Mouse (Mus musculus) gastrocnemius, postnatal 14 days (tissue): ENCODE data around the gene Sdcbp2. TPM values are rescaled to one million over a fixed set of nuclear protein-coding genes. Genes with fewer than 3 reads are reported as not detected.

ENCODE experiments used
- DNase-seq: peaks from one replicate; pipeline ENCODE4 v3.0.0; 2021; ENCODE audit warnings: mixed read lengths
- intact Hi-C: fragments of 180-260 bp; cut with DNase I; formaldehyde crosslinking; loops from one replicate; pipeline ENCODE4 v1.15.1; 2025; ENCODE audit warnings: low total_unique reads
- total RNA-seq, 2 experiments: library from RNA; stranded (reverse); gene quantifications; 2 replicates each; pipeline ENCODE4 v1.2.3; 2021

Gene Sdcbp2
- total RNA-seq, 2 experiments from 2014 or later, result 0.64 to 0.91 TPM

DNA sequence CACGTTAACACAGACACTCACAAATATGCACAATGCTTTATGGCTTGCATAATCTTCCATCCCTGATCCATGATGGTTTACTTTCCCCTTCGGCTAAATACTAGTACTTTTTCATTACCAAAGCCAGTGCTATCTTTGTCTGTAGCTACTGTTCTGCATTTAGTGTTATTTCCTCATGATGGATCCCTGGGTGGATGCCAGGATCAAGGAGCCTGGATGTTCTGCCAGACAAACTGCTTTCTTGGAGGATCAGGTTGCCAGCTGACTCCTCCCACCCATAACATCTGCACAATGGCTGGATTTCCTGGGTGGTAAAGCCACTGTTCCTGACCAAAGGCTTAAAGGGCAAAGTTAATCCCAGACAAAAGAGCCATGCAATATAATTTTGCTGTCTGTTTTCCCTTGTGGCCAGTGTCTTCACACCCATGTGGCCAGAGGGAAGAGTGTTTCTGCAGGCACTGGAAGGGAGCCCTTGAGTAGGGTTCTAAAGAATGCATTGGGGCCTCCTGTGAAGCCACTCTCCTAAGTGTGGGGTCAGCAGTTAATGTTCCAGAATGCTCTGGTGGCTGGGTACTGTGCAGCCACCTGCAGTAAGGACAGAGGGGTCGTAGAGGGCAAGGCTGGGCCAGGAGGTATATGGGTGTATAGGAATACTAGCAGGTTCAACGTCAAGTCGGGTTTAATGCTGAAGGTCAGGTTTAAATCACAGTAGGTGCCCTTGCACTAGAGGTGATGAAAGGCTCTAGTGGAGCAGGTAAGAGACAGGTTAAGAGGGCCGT, 44.3 kb downstream of the Sdcbp2 start:
- no peak for DNase-seq
- intact Hi-C loops, result no loop called here

DNA sequence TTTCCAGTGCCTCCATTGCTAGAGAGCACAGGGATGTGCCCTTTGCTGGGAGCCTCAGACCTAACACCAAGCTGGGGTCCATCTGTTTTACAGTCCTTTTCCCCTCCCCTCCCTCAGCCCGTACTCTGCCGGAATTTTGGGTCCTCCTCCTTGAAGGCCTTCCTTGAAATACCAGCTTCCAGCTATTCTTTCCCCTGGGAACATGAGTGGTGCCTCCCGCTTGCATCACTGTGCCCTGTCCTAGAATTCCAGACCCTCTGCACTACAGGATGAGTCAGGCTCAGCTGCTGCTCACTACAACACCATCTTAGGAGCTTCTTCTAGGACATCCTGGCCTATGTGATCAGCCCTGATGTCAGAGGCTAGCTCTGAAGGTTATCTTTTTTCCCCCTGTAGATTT, 51.4 kb downstream of the Sdcbp2 start:
- no peak for DNase-seq

DNA sequence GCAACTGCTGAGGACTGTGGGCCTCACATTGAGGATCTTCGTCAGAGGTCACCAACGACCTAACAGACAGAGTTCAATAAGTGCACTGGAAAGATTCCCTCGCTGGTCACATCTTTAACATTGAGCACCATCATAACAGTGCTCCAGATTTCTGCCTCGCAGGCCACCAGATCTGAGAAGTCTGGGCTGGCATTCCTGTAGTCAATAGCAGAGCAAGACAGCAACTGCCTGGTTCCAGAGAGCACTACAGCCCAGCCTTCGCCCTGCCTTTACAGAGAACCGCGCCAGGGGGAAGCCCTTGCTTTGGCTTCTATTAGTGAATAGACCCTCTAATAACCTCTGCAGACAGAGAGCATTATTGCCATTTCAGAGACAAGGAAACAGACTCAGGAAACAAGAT, 53.9 kb downstream of the Sdcbp2 start:
- DNase-seq, result no peak

More for the DNA sequence above, 51.4 kb downstream of the Sdcbp2 start:
- intact Hi-C loops, result no loop called here

DNA sequence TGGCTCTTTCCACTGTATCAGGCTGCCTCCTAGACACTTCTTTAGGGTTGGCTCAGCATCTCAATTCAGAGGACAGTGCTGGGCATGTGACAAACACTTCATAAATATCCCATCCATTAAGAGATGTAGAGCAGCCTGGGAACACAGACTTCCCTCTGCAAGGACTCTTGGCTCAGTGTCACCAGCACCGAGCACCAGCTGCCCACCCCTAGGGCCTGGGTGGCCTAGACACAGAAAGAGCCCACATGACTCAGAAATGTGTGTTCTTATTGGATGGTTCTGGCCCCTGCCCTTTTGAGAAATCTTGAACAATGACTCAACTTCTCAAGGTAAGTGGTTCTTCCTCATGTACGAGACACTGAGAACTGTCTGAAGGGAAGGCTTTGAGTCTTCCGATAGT, 55.6 kb downstream of the Sdcbp2 start:
- intact Hi-C loops, result loop anchor here (5.0 kb wide), 1 partner anchor 41 kb away; no protein-coding TSS in a partner anchor
- DNase-seq, result no peak

More for the DNA sequence above, 53.9 kb downstream of the Sdcbp2 start:
- intact Hi-C loops, result loop anchor here (5.0 kb wide), 1 partner anchor 39 kb away; no protein-coding TSS in a partner anchor

DNA sequence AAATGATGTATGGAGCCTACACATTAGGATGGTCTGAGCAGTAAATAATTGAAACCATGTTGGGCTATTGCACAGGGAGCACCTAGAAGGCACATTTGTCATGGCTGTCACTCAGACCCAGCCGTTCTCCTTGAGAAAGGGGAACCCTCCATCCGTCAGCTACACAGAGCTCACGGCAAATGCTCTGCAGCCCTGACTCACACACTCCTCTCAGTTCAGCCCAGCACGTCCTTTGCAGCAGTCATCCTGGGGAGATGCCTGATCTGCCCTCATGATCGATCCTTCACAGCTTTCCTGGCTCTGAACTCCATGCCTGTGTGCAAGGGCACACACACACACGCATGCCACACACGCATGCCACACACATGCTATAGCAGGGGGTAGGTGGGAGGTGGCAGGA, 56.9 kb downstream of the Sdcbp2 start:
- intact Hi-C loops, result loop anchor here (5.0 kb wide), 1 partner anchor 42 kb away; no protein-coding TSS in a partner anchor
- DNase-seq, result no peak

DNA sequence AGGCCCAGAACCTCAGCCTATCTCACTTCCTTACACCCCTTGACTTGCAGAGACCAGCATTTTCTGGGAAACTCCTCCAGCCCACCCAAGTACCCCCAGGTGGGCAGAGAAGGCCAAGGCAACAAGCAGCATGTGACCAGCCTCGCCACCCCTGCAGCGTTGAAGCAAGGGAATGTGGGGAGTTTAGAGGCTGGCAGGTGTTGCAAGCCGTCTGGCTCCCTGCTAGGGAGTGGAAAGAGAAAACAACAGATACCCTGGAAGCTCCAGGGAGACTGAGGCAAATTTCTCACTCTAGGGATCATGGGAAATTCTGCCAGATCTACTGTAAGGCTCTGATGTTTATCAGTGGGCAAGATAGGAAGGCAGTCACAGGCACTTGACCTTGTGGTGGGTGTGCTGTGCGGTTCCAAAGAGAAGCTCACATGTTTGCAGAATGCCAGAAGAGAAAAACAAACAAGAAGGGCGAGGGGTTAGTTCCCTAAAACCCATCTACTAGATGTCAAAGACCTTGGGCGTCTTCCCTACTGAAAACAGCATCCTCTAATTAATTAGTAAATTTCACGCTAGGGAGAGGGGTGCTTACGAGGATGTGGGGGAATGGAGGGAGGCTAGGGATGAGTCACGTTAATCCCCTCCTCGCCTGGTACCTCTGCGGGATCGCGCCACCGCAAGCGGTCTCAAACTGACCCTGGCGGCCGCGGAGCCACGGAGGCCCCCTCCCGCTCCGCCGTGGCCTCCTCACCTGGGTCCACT, 59.2 kb downstream of the Sdcbp2 start:
- intact Hi-C loops, result no loop called here
- DNase-seq, result no peak

DNA sequence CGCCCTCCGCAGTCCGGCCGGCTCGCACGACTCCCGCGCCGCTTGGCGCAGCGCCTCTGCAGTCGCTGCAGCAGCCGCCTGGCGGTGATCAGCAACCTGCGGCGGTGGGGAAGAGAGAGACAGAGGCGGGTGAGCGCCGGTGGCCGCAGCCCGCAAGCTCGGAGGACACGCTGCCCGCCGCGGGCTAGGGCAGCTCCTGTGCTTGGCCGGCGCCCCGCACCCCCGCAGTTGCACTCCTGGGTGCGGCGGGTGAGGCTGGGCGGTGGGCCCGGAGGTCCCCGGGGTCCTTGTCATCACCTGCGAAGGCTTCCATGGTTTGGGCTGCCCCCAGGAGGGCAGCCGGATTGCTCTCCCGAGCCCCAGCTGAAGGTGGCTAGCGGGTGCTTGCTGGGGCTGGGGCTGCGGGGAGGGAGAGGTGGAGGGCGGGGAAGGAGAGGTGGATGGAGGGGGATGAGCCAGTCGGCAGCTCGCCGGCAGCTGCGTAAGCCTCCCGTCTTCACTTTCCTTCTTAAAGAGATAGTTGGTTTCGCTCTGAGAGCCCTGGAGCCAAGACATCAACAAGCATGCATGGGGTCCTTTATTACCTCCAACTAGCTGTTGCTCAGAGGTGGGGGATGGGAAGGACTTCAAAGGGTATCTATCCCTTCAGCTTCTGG, 59.9 kb downstream of the Sdcbp2 start, which contains the start of gene Snph:
TSS of gene Snph (minus strand) at position 435 of the 656 bp plus-strand sequence.
- intact Hi-C loops, result no loop called here
- peak; percentile 50 for DNase-seq

DNA sequence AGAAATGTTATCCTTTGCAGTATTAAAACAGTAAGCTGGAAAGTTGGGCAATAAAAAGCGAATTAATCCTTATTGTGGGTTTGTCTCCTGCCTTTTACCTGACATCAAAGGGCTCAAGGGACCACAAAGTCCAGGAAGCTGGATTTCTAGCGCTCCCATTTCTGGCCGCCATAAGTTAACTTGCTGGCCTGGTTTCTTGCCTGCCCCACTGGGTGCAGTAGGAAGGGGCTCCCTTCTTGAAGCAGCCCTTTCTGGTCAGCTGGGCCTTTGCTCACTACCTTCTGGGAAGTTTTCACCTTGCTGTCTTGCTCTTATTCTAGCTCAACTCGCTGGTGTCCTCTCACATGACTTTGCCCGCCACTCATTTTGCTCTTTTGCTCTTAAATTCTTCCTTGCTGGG, 60.6 kb downstream of the Sdcbp2 start:
- intact Hi-C loops, result no loop called here
- DNase-seq, result no peak

DNA sequence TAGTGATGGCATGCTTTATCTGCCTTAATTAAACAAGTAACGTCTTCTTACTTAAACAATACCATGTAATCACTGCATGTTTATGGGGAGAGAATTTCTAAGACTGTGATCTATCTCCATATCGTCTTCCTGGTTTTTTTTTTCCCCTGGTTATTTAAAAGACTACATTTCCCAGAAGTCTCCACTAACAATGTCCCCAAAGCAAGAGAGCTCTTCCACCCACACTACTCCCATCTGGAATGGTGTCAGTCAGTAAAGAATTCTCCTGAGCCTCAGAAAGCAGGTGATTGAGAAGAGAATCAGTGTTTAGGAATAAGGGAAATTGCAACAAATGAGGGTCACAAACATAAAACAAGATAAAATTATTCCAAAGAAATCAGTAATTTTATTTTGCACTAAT, 62.5 kb downstream of the Sdcbp2 start:
- intact Hi-C loops, result no loop called here

DNA sequence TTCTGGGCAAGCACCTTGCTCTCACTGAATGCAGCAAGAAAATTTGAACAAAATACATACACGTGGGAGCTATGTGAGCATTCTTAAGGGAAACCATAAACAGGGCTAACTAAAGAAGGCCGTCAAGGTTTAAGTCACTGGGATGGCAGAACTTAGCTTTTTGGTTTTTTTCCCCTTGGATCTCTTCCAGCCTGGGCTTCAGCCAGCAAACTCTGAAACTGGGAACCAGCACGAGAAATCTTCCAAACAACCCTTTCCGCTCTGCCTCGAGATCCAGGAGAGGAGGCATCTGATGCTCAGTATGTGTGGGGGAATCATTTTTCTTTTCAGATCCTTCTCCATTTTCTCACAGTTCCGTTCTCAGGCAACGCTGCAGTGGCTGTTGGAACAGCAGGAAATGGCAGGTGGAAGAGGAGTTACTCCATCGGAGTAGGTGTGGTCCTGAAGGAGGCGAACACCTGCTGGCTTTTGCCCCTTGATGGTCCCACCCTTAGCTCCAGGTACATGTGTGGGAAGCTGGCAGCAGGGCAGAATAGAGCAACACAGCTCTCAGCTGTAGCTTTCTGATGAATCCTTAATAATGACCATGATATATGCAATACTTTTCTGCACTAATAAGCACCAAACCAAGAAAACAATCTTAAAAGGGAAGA, 63.1 kb downstream of the Sdcbp2 start:
- intact Hi-C loops, result no loop called here
- DNase-seq, result no peak

More for the DNA sequence above, 62.5 kb downstream of the Sdcbp2 start:
- no peak for DNase-seq

DNA sequence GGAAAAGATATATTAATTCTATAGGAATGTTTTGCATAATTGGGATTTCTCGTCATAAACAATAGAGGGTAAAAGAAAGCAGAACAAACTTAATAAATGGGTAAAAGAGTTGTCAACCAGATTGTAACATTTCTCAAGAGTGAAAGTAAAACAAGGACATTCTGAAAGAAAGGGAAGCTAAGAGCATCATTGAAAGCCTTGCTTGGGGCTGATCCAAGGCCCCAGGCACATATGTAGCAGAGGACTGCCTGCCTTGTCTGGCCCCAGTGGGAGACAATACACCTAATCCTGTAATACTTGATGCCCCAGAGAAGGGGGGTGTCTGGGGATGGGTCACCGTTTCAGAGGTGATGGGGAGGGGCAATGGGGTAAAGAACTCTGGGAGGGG, 63.6 kb downstream of the Sdcbp2 start:
- DNase-seq, result no peak

More for the DNA sequence above, 63.6 kb downstream of the Sdcbp2 start:
- intact Hi-C loops, result no loop called here

Other genes starting within 250 kb of the Sdcbp2 start
- gene 4921509C19Rik, start 96.5 kb upstream of the Sdcbp2 start, total RNA-seq, result not detected
- 10 to 100 TPM; 81.0 to 92.0 TPM for gene Nsfl1c, start 78.4 kb upstream of the Sdcbp2 start, total RNA-seq
- 100 to 1,000 TPM; 190 to 225 TPM for gene Fkbp1a, start 30.1 kb upstream of the Sdcbp2 start, total RNA-seq
- gene Snph, start 60.0 kb downstream of the Sdcbp2 start, total RNA-seq, result 10 to 100 TPM; 10.7 to 10.8 TPM
- gene Rad21l, start 95.9 kb downstream of the Sdcbp2 start, total RNA-seq, result not detected
- 1 to 10 TPM in 1 of 2 experiments, under 1 TPM in 1; 0.66 to 1.1 TPM for gene Tmem74b, start 129.4 kb downstream of the Sdcbp2 start, total RNA-seq
- gene Psmf1, start 171.6 kb downstream of the Sdcbp2 start, total RNA-seq, result 10 to 100 TPM; 22.6 to 22.8 TPM